Mouse (Mus musculus) liver, adult (tissue): ENCODE measurements at regions not wholly inside any gene's neighbourhood (a gene's known extent, or its start where the extent isn't known, plus 50 kb on each side); places are given as distances from the start of the nearest gene placed in this dataset.
A peak's percentile ranks its signal among the peaks of the same experiment; 100 is the strongest.

Experiments used
- GATA4 ChIP-seq: IDR thresholded peaks from 2 replicates; pipeline ENCODE4 v1.6.1; 2014; ENCODE audit warnings: mild to moderate bottlenecking, low read length; ENCODE audit not compliant: insufficient replicate concordance

- TF ChIP-seq GATA4 = no peak
Measured at GRCm38 (mm10) chr11:82604251-82604835, 159.8 kb downstream of the Cct6b start.

DNA sequence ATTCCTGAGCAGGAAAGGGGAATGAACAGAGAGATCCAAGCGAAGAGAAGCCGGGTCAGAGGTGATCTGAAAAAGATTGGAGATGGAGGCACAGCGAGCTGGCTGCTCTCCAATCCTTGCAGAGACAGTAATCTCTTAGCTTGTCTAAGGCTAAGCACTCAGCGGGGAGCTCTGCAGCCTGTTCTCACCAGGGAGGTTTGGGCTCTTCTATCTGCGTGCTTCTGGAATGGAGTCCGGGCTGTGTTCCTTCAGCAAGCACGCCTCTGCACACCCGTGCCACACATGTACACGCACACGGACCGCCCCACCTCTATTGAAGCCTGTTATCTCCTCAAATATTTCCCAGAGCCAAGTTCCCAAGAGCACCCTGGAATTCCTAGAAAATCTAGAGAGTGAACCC is 161.3 kb downstream of the Cct6b start:
- TF ChIP-seq GATA4 = 0 out of 2 replicates have a peak, but pooled peaks have one; percentile 28

GRCm38 (mm10) chr11:82602250-82602649 is 161.9 kb downstream of the Cct6b start:
- no peak for TF ChIP-seq GATA4

DNA sequence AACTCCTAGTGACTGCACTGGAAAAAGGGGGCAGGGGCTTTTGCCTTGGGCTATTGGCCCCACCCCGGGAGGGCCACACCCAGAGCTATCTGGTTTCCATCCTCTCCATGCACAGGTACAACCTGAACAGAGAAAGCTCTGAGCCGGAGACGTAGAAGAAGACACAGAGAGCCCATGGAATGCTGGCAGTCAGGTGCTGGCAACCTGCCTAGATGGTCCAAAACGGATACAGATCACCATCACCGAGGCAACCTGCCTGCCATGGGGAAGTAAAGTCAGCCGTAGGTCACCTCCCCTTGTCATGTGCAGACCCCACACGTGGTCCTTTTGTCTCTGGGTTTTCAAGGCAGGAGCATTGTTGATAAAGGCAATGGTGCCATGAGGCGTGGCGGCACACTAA is 164.0 kb downstream of the Cct6b start:
- TF ChIP-seq GATA4 = no peak

- TF ChIP-seq GATA4 = no peak
Measured at GRCm38 (mm10) chr11:82597757-82598156, 166.4 kb downstream of the Cct6b start.

GRCm38 (mm10) chr11:82596801-82597200 is 167.3 kb downstream of the Cct6b start:
- no peak for TF ChIP-seq GATA4

DNA sequence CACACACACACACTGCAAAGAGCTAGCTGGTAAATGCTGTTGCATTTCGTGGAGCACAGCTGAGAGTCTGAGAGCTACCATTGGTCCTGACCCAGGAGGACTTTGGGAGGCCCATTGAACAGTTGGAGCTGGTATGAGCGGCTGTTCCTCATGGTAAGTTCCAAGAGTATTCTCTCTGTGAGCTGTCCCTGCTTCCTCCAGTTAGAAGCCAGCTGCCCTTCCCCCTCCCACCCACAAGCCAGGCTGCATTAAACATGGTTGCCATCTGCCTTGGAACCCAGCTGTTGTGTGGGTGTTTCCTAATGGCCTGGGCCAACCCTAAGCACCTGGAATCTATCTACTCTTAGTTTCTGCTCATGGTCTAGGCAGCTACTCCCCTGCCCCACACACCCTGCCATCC is 174.4 kb downstream of the Cct6b start:
- no peak for TF ChIP-seq GATA4

GRCm38 (mm10) chr11:82588744-82589143 is 175.4 kb downstream of the Cct6b start:
- no peak for TF ChIP-seq GATA4

DNA sequence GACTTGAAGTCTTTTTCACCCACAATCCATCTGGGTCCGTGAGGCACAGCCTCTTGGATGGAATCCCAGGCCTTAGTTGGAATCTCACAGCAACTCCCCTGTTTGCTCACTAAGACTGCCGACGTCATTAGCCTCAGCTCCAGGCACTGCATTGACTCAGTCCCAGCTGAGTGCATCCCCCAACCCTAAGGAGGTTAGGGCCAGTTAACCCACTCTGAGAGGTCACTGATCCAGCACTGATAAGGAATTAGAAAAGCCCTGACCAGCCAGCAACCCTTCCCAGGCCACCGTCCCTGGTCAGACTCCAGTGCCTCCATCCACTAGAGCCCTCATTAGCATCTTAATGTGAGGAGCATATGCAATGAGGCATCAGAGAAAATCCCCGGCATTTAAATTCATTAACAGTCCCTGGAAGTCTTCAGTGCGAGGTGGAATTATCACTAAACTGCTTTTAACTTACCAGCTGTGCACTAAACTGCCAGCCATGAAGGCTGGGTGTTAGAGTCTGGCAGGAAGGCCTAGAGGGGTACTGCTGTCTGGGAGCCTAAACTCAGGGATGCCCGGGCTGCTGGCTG is 184.2 kb downstream of the Cct6b start:
- no peak for TF ChIP-seq GATA4

DNA sequence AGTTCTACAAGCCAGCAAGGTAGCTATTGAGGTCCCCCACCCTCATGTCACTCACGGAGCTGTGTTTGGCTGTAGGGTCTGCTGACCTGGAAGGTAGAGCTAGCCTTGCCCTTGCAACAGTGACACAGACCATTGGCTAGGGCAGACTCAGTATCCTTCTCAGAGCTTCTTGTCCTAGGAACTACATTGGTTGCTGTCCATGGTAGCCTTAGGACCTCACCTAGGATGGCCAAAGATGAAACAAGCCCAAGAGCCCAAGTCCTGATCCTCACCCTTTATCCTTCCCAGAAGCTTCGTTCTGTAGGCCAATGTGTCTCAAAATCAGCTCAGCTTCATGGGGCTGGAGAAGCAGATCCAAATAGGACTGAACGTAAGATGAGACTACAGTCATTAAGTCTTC is 187.3 kb downstream of the Tmem132e start:
- TF ChIP-seq GATA4 = no peak

DNA sequence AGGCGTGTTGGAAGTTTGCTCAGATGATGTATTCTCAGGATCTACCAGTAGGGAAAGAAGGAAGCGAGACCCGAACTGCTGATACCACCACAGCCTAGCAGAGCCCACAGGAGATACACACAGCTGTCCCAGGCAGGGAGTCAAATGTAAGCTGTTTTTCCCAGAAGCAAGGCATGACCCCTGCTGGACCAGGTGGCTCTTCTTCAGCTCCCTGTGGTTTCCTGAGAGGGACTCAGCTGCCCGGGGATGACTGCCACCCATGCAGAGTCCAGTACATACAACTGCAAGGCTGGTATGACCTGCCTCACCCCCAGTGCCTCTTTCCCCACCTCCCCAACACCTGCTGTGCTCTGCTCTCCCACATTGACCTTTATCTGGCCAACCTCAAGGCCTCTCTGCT is 184.4 kb downstream of the Tmem132e start:
- TF ChIP-seq GATA4 = no peak

- TF ChIP-seq GATA4 = peak; percentile 74; the same call in 1 of the 2 replicates
Measured at GRCm38 (mm10) chr11:82571525-82571924, 182.8 kb downstream of the Tmem132e start.

DNA sequence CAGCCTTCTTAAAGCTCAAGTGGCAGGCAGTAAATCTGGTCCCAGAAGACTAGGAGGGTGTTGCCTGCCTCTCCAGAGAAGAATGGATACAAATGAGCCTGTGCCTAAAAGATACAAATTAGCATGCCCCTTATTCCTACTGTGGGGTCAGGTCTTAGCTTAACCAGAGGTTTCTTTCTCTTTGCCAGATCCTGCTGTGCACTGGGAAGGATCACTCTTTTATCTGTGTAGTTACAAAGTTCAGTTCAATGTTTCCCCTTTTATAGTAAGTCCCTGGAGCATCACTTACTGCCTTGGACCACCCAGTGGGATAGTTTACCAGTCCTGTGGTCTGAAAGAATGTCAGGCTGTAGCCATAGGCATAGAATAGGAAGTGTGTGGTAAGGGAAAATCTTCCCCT is 181.1 kb downstream of the Tmem132e start:
- TF ChIP-seq GATA4 = no peak

DNA sequence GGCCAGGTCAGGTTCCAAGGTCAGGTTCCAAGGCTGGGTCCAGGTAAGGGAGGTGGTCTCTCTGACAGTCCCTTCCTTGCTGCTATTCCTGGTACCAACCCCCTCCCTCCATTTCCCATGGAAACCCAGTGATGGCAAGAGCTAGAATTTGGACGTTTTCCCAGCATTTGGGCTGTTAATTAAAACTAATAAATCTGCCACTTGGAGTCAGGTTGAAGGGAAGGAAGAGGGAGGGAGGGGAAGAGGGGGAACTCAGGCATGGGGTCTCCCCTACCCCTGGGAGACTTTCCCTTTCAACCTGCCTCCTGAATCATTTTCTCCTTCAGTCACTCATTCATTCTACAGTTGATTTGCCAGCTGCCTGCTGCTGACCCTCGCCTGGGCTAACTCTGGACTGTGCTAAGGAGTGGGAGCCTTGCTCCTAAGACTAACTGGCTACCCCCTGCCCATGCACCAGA is 179.5 kb downstream of the Tmem132e start:
- TF ChIP-seq GATA4 = no peak

DNA sequence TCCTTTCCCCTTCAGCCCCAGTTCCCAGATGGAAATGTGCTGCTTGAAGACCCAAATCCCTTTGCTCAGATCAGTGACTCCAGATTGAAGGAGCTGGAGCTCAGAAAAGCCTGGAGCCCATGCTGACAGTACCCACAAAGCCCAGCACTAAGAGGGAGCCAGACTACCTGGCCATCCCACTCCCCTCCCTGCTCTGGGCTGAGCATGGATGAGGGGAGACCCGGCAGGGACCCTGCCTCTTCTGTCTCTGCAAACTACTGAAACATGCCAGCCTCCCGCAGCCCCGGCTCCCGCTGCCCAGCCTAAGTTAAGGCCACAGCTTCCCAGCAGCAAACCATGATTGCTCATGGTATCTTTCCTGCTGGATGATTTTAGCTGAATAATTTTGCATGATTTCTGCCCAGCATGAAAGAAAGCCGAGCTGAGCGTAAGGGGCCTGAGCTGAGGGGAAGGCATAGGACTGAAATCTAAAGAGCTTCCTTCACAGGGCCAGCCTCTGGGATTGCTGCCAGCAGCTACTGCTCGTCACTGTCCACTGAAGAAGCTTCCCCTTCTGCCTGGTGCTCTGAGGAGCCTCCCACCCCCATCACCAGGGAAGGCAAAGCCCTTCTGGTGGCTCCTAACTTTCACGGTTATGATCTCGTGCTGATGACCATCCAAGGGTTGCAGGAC is 178.4 kb downstream of the Tmem132e start:
- TF ChIP-seq GATA4 = no peak

DNA sequence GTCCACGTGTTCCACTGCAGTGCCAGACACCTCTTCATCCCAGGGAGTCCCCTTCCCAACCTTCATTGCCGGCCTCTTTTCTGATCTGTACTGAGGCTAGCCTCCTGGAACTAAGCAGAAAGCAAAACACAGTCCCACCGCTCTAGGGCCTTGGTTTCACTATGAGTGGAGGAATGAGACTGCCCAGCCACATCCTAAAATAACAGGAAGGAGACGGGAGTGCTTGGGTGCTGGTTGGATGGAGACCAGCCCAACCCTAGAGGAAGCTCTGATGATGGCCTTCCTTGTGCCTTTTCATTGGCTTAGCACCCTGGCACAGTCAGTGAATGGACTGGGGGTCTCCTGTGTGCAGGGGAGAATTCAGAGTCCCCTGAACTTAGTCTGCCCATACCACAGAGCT is 177.4 kb downstream of the Tmem132e start:
- no peak for TF ChIP-seq GATA4
